Mouse (Mus musculus): ENCODE results near the gene Atxn1.
A peak's percentile ranks its signal among the peaks of the same experiment; 100 is the strongest.

Gene Atxn1

GRCm38 (mm10) chr13:45559258-45559657 is 405.6 kb downstream of the Atxn1 start:
- DNase-seq, result no peak

GRCm38 (mm10) chr13:45558367-45558766 is 406.4 kb downstream of the Atxn1 start:
- no peak for DNase-seq

GRCm38 (mm10) chr13:45553674-45554073 is 411.1 kb downstream of the Atxn1 start:
- no peak for DNase-seq

GRCm38 (mm10) chr13:45547549-45547948 is 417.3 kb downstream of the Atxn1 start:
- DNase-seq, result no peak

- no peak for DNase-seq
These were observed 417.9 kb downstream of the Atxn1 start for GRCm38 (mm10) chr13:45546946-45547345.

- DNase-seq, result no peak
These were observed 418.8 kb downstream of the Atxn1 start for GRCm38 (mm10) chr13:45545974-45546373.

GRCm38 (mm10) chr13:45539205-45539568 is 425.6 kb downstream of the Atxn1 start:
- DNase-seq, result peak; percentile 84

- DNase-seq, result peak; percentile 74
These were observed 426.1 kb downstream of the Atxn1 start for GRCm38 (mm10) chr13:45538532-45539204.

GRCm38 (mm10) chr13:45538091-45538490 is 426.7 kb downstream of the Atxn1 start:
- DNase-seq, result no peak

- no peak for DNase-seq
These were observed 427.7 kb downstream of the Atxn1 start for GRCm38 (mm10) chr13:45537110-45537509.

- no peak for DNase-seq
These were observed 428.9 kb downstream of the Atxn1 start for GRCm38 (mm10) chr13:45535731-45536453.

- no peak for DNase-seq
These were observed 434.1 kb downstream of the Atxn1 start for GRCm38 (mm10) chr13:45530754-45531153.

- DNase-seq, result no peak
These were observed 436.0 kb downstream of the Atxn1 start for GRCm38 (mm10) chr13:45528787-45529186.

- no peak for DNase-seq
These were observed 437.4 kb downstream of the Atxn1 start for GRCm38 (mm10) chr13:45527232-45527964.

- no peak for DNase-seq
These were observed 438.6 kb downstream of the Atxn1 start for GRCm38 (mm10) chr13:45526230-45526629.

GRCm38 (mm10) chr13:45524791-45525435 is 439.9 kb downstream of the Atxn1 start:
- DNase-seq, result no peak

- no peak for DNase-seq
These were observed 440.5 kb downstream of the Atxn1 start for GRCm38 (mm10) chr13:45524305-45524704.

GRCm38 (mm10) chr13:45516501-45517393 is 448.1 kb downstream of the Atxn1 start:
- no peak for DNase-seq

- no peak for DNase-seq
These were observed 449.9 kb downstream of the Atxn1 start for GRCm38 (mm10) chr13:45514832-45515422.

GRCm38 (mm10) chr13:45514115-45514514 is 450.7 kb downstream of the Atxn1 start:
- no peak for DNase-seq

Measured in right cerebral cortex, postnatal 14 days (tissue).